Mouse (Mus musculus) lung, adult 18-20 months (tissue): ENCODE data around the gene Chrm5.

Experiments used
- DNase-seq, 2 experiments: peaks; one replicate each; pipeline ENCODE4 v3.0.0; 2022; ENCODE audit warnings: mixed read lengths in 2 of 2

The Chrm5 gene

GRCm38 (mm10) chr2:112480669-112481068 is at the start of gene Chrm5:
Gene Chrm5, minus strand, starts transcription at chr2:112480769.
- no peak for DNase-seq

GRCm38 (mm10) chr2:112526933-112527332 is 46.4 kb upstream of the Chrm5 start:
- no peak for DNase-seq

- no peak for DNase-seq
Measured at GRCm38 (mm10) chr2:112520526-112521482, 40.2 kb upstream of the Chrm5 start.

GRCm38 (mm10) chr2:112518541-112518940 is 38.0 kb upstream of the Chrm5 start:
- no peak for DNase-seq

GRCm38 (mm10) chr2:112517218-112517617 is 36.6 kb upstream of the Chrm5 start:
- DNase-seq: no peak

GRCm38 (mm10) chr2:112516728-112517127 is 36.2 kb upstream of the Chrm5 start:
- no peak for DNase-seq

- no peak for DNase-seq
Measured at GRCm38 (mm10) chr2:112513036-112513435, 32.5 kb upstream of the Chrm5 start.

GRCm38 (mm10) chr2:112510140-112510539 is 29.6 kb upstream of the Chrm5 start:
- no peak for DNase-seq

- no peak for DNase-seq
Measured at GRCm38 (mm10) chr2:112507444-112507843, 26.9 kb upstream of the Chrm5 start.

- DNase-seq: peak in 1 of 2 experiments; percentile 10
Measured at GRCm38 (mm10) chr2:112506841-112507435, 26.4 kb upstream of the Chrm5 start.

- no peak for DNase-seq
Measured at GRCm38 (mm10) chr2:112503978-112504377, 23.4 kb upstream of the Chrm5 start.

- DNase-seq: peak; percentile 50 to 69
Measured at GRCm38 (mm10) chr2:112501209-112501608, 20.6 kb upstream of the Chrm5 start.

- no peak for DNase-seq
Measured at GRCm38 (mm10) chr2:112497851-112498250, 17.3 kb upstream of the Chrm5 start.

GRCm38 (mm10) chr2:112493539-112494260 is 13.1 kb upstream of the Chrm5 start:
- DNase-seq: no peak

GRCm38 (mm10) chr2:112492856-112493538 is 12.4 kb upstream of the Chrm5 start, which contains the start of gene Aven:
Gene Aven, plus strand, starts transcription at chr2:112492964.
- peak; percentile 82 to 83 for DNase-seq

GRCm38 (mm10) chr2:112492431-112492855 is 11.9 kb upstream of the Chrm5 start:
- DNase-seq: peak; percentile 28 to 44

- DNase-seq: no peak
Measured at GRCm38 (mm10) chr2:112491629-112492028, 11.1 kb upstream of the Chrm5 start.

- DNase-seq: no peak
Measured at GRCm38 (mm10) chr2:112490483-112491196, 10.1 kb upstream of the Chrm5 start.

- DNase-seq: peak; percentile 43 to 60
Measured at GRCm38 (mm10) chr2:112484886-112485285, 4.3 kb upstream of the Chrm5 start.

- no peak for DNase-seq
Measured at GRCm38 (mm10) chr2:112483334-112483651, 2.7 kb upstream of the Chrm5 start.

- no peak for DNase-seq
Measured at GRCm38 (mm10) chr2:112482533-112483333, 2.2 kb upstream of the Chrm5 start.
